Mouse (Mus musculus) brain, embryonic 14.5 days (tissue): ENCODE measurements around the gene Sspo.

ENCODE experiments used
- CTCF ChIP-seq: fragments of 200-500 bp; IDR thresholded peaks from 2 replicates; pipeline ENCODE4 v1.5.1; 2012; ENCODE audit warnings: inconsistent platforms, mild to moderate bottlenecking, moderate library complexity, borderline replicate concordance; ENCODE audit not compliant: insufficient read depth, insufficient read length; ENCODE audit errors: extremely low read depth
- POLR2A ChIP-seq: fragments of 200-500 bp; IDR thresholded peaks from 2 replicates; pipeline ENCODE4 v1.6.1; 2012; ENCODE audit warnings: mild to moderate bottlenecking, inconsistent platforms, borderline replicate concordance; ENCODE audit not compliant: poor library complexity, insufficient read depth, insufficient read length, severe bottlenecking; ENCODE audit errors: extremely low read depth

DNA sequence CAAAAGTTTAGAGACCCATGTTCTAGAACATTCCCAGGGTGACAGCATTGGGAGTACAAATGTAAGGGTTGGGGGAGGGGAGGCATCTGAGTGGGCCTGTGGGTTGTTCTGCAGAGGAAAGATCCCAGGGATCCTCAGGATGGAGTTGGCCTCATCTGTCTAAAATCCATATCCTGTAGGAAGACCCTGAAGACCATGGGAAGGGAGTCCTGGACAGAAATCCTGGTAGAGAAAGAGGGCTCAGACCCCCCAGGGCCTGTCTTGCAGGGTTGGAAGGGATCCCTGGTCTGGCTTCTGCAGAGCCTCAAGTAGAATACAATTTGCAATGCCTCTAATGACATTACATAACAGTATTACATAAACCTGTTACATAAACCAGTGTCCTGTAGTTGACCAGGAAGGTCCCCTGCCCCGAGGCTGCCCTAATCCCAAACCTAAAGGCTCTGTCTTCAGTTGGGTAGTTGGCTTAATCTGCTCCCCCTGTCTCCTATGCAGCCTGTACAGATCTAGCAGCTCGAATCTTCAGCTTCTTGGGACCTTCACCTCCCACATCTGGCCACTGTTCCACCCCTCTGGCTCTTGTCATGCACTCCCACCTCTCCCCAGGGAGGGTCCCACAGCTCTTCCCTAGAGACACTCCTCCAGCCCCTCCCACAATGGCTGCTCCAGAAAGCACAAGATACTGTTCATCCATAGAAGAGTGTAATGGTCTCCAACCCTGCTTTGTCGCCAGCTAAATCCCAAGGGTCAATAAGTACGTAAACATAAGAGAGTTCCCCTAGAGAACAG lies 19.1 kb upstream of the Sspo start:
- no peak for TF ChIP-seq CTCF
- no peak for TF ChIP-seq POLR2A
